Mouse (Mus musculus): ENCODE results near the gene Ccdc33. TPM values are rescaled to one million over a fixed set of nuclear protein-coding genes. Genes with fewer than 3 reads are reported as not detected.

The Ccdc33 gene
- polyA plus RNA-seq, 1 experiment from 2014 or later = not detected

GRCm38 (mm10) chr9:58067546-58067945 is 51.1 kb downstream of the Ccdc33 start:
- H3K27me3 ChIP-seq (ENCODE audit: insufficient read depth, poor library complexity, severe bottlenecking) = peaks cover 52% of the 10 kb centered on the region
- WGBS = 80% methylated on average over 3 of the region's 3 CpGs
- no peak for DNase-seq (ENCODE audit: low spot score)
- no peak overlapping the region for H3K27ac ChIP-seq
- peaks cover 45% of the 10 kb centered on the region for H3K4me1 ChIP-seq
- H3K36me3 ChIP-seq = no peaks in the 10 kb centered on the region
- no peaks in the 10 kb centered on the region for H3K9me3 ChIP-seq
- H3K4me3 ChIP-seq = no peak overlapping the region

GRCm38 (mm10) chr9:58066731-58067095 is 51.9 kb downstream of the Ccdc33 start:
- no peak for DNase-seq (ENCODE audit: low spot score)
- Histone ChIP-seq H3K4me1 (peaks cover 51% of the 10 kb centered on the region), H3K4me3 (no peak overlapping the region), H3K27me3 (ENCODE audit: insufficient read depth, poor library complexity, severe bottlenecking) (peaks cover 47% of the 10 kb centered on the region), H3K27ac (no peak overlapping the region), H3K36me3 (no peaks in the 10 kb centered on the region), H3K9me3 (no peaks in the 10 kb centered on the region)
- 72% methylated on average over 6 of the region's 6 CpGs for WGBS

- 75% methylated on average over 6 of the region's 6 CpGs for WGBS
- H3K36me3 ChIP-seq = no peaks in the 10 kb centered on the region
- no peak overlapping the region for H3K4me3 ChIP-seq
- H3K27me3 ChIP-seq (ENCODE audit: insufficient read depth, poor library complexity, severe bottlenecking) = peaks cover 41% of the 10 kb centered on the region
- H3K4me1 ChIP-seq = peaks cover 51% of the 10 kb centered on the region
- no peaks in the 10 kb centered on the region for H3K9me3 ChIP-seq
- no peak overlapping the region for H3K27ac ChIP-seq
- DNase-seq (ENCODE audit: low spot score) = no peak
Measured at GRCm38 (mm10) chr9:58065977-58066730, 52.5 kb downstream of the Ccdc33 start.

GRCm38 (mm10) chr9:58065532-58065931 is 53.1 kb downstream of the Ccdc33 start:
- H3K9me3 ChIP-seq = no peaks in the 10 kb centered on the region
- H3K4me3 ChIP-seq = no peak overlapping the region
- H3K4me1 ChIP-seq = peaks cover 54% of the 10 kb centered on the region
- H3K27me3 ChIP-seq (ENCODE audit: insufficient read depth, poor library complexity, severe bottlenecking) = peaks cover 36% of the 10 kb centered on the region
- H3K36me3 ChIP-seq = no peaks in the 10 kb centered on the region
- no peak overlapping the region for H3K27ac ChIP-seq
- WGBS = 73% methylated on average over 6 of the region's 6 CpGs
- DNase-seq (ENCODE audit: low spot score) = no peak

- no peaks in the 10 kb centered on the region for H3K36me3 ChIP-seq
- peaks cover 28% of the 10 kb centered on the region for H3K27me3 ChIP-seq (ENCODE audit: insufficient read depth, poor library complexity, severe bottlenecking)
- H3K9me3 ChIP-seq = no peaks in the 10 kb centered on the region
- DNase-seq (ENCODE audit: low spot score) = no peak
- WGBS = 2% methylated on average over 3 of the region's 3 CpGs
- peaks cover 61% of the 10 kb centered on the region for H3K4me1 ChIP-seq
- peak within 1 kb of the TSS; percentile 25; the same call in 1 of the 2 replicates for H3K27ac ChIP-seq
- no peak within 1 kb of the TSS for H3K4me3 ChIP-seq
Measured at GRCm38 (mm10) chr9:58063531-58063930, 55.1 kb downstream of the Ccdc33 start, which contains the start of gene Stra6. Gene Stra6 (plus strand): TSS chr9:58063788.

- H3K27me3 ChIP-seq (ENCODE audit: insufficient read depth, poor library complexity, severe bottlenecking) = peaks cover 37% of the 10 kb centered on the region
Measured at GRCm38 (mm10) chr9:58060677-58061667, 57.7 kb downstream of the Ccdc33 start.

GRCm38 (mm10) chr9:58059920-58060319 is 58.7 kb downstream of the Ccdc33 start:
- Histone ChIP-seq H3K36me3 (no peaks in the 10 kb centered on the region), H3K27ac (no peak overlapping the region), H3K4me3 (no peak overlapping the region), H3K27me3 (ENCODE audit: insufficient read depth, poor library complexity, severe bottlenecking) (peaks cover 38% of the 10 kb centered on the region), H3K9me3 (no peaks in the 10 kb centered on the region), H3K4me1 (peaks cover 58% of the 10 kb centered on the region)
- no peak for DNase-seq (ENCODE audit: low spot score)
- 62% methylated on average over 1 of the region's 1 CpGs for WGBS

More at GRCm38 (mm10) chr9:58060677-58061667, 57.7 kb downstream of the Ccdc33 start:
- 6% methylated on average over 23 of the region's 23 CpGs for WGBS
- DNase-seq (ENCODE audit: low spot score) = peak; percentile 90
- Histone ChIP-seq H3K36me3 (no peaks in the 10 kb centered on the region), H3K9me3 (no peaks in the 10 kb centered on the region), H3K27ac (no peak overlapping the region), H3K4me1 (peaks cover 50% of the 10 kb centered on the region), H3K4me3 (no peak overlapping the region)

GRCm38 (mm10) chr9:58055666-58056065 is 63.0 kb downstream of the Ccdc33 start:
- Histone ChIP-seq H3K36me3 (no peaks in the 10 kb centered on the region), H3K4me1 (peaks cover 47% of the 10 kb centered on the region), H3K27me3 (ENCODE audit: insufficient read depth, poor library complexity, severe bottlenecking) (peaks cover 46% of the 10 kb centered on the region), H3K27ac (0 out of 2 replicates have a peak overlapping the region, but pooled peaks have one; percentile 10), H3K4me3 (no peak overlapping the region), H3K9me3 (no peaks in the 10 kb centered on the region)
- no peak for DNase-seq (ENCODE audit: low spot score)
- WGBS = 67% methylated on average over 5 of the region's 5 CpGs

GRCm38 (mm10) chr9:58054032-58054431 is 64.6 kb downstream of the Ccdc33 start:
- DNase-seq (ENCODE audit: low spot score) = no peak
- H3K27me3 ChIP-seq (ENCODE audit: insufficient read depth, poor library complexity, severe bottlenecking) = peaks cover 56% of the 10 kb centered on the region
- WGBS = 94% methylated on average over 1 of the region's 1 CpGs
- no peaks in the 10 kb centered on the region for H3K36me3 ChIP-seq
- no peak overlapping the region for H3K4me3 ChIP-seq
- H3K27ac ChIP-seq = peak overlapping the region; percentile 30; the same call in 1 of the 2 replicates
- H3K4me1 ChIP-seq = peaks cover 42% of the 10 kb centered on the region
- H3K9me3 ChIP-seq = no peaks in the 10 kb centered on the region

- Histone ChIP-seq H3K27me3 (ENCODE audit: insufficient read depth, poor library complexity, severe bottlenecking) (peaks cover 58% of the 10 kb centered on the region), H3K9me3 (no peaks in the 10 kb centered on the region), H3K4me1 (peaks cover 47% of the 10 kb centered on the region), H3K36me3 (no peaks in the 10 kb centered on the region), H3K4me3 (no peak overlapping the region; the same call in 1 of the 2 replicates), H3K27ac (peak overlapping the region; percentile 30; the same call in 1 of the 2 replicates)
- WGBS = 55% methylated on average over 3 of the region's 3 CpGs
- DNase-seq (ENCODE audit: low spot score) = no peak
Measured at GRCm38 (mm10) chr9:58053544-58053943, 65.1 kb downstream of the Ccdc33 start.

GRCm38 (mm10) chr9:58053102-58053501 is 65.5 kb downstream of the Ccdc33 start:
- Histone ChIP-seq H3K4me1 (peaks cover 52% of the 10 kb centered on the region), H3K4me3 (no peak overlapping the region), H3K27ac (peak overlapping the region; percentile 5; the same call in 1 of the 2 replicates), H3K36me3 (no peaks in the 10 kb centered on the region), H3K27me3 (ENCODE audit: insufficient read depth, poor library complexity, severe bottlenecking) (peaks cover 62% of the 10 kb centered on the region), H3K9me3 (no peaks in the 10 kb centered on the region)
- DNase-seq (ENCODE audit: low spot score) = no peak
- 12% methylated on average over 3 of the region's 3 CpGs for WGBS

- peaks cover 67% of the 10 kb centered on the region for H3K27me3 ChIP-seq (ENCODE audit: insufficient read depth, poor library complexity, severe bottlenecking)
- no peak for DNase-seq (ENCODE audit: low spot score)
- no peaks in the 10 kb centered on the region for H3K9me3 ChIP-seq
- no peak overlapping the region for H3K4me3 ChIP-seq
- H3K4me1 ChIP-seq = peaks cover 62% of the 10 kb centered on the region
- WGBS = 30% methylated on average over 5 of the region's 5 CpGs
- H3K27ac ChIP-seq = no peak overlapping the region
- H3K36me3 ChIP-seq = no peaks in the 10 kb centered on the region
Measured at GRCm38 (mm10) chr9:58051937-58052336, 66.7 kb downstream of the Ccdc33 start.

- 60% methylated on average over 7 of the region's 7 CpGs for WGBS
- H3K27me3 ChIP-seq (ENCODE audit: insufficient read depth, poor library complexity, severe bottlenecking) = peaks cover 63% of the 10 kb centered on the region
- H3K4me1 ChIP-seq = peaks cover 66% of the 10 kb centered on the region
- no peak overlapping the region for H3K27ac ChIP-seq
- no peak overlapping the region for H3K4me3 ChIP-seq
- H3K36me3 ChIP-seq = no peaks in the 10 kb centered on the region
- no peaks in the 10 kb centered on the region for H3K9me3 ChIP-seq
- DNase-seq (ENCODE audit: low spot score) = no peak
Measured at GRCm38 (mm10) chr9:58049861-58050260, 68.8 kb downstream of the Ccdc33 start.

Measured in heart, embryonic 10.5 days (tissue).